In genomic region chr1:180830175-180830574, GRCm38 (mm10) we compare ENCODE assay signal across 10 mouse cellular contexts. TPM values are rescaled to one million over a fixed set of nuclear protein-coding genes. Genes with fewer than 3 reads are reported as not detected.
DNase-seq lines count a peak whose midpoint lies in the region; ATAC-seq and TF ChIP-seq lines count a peak whose summit lies in the region.
"Had no signal": no experiment of that assay in that cellular context is flagged by ENCODE, and none has a peak within 500 bp of the region (broad histone marks: within the 10 kb centered on the region; RNA-seq: fewer than 3 reads in every experiment).

No protein-coding gene starts in this region.

- H3K4me2 ChIP-seq in intestine, embryonic 15.5 days (replicated peaks), result peak overlapping the region; percentile 37
- peak overlapping the region; percentile 17; the same call in 1 of the 2 replicates for H3K4me2 ChIP-seq in stomach, embryonic 14.5 days (replicated peaks; ENCODE audit: low read depth, low read length)
- H3K4me2 ChIP-seq in forebrain, embryonic 12.5 days, result no peak overlapping the region

- intact Hi-C loops in gastrocnemius, adult 2 months (cut with DNase I), result no loop called here

- no peaks in the 10 kb centered on the region for H3K9me3 ChIP-seq in intestine, embryonic 15.5 days
- H3K9me3 ChIP-seq in stomach, embryonic 14.5 days (ENCODE audit: control insufficient read depth, low read depth, low read length), result no peaks in the 10 kb centered on the region
- H3K9me3 ChIP-seq in forebrain, embryonic 12.5 days, result no peaks in the 10 kb centered on the region

- H3K4me1 ChIP-seq in intestine, embryonic 15.5 days (replicated peaks), result peaks cover 10% of the 10 kb centered on the region
- peaks cover 5% of the 10 kb centered on the region; the same call in 1 of the 2 replicates for H3K4me1 ChIP-seq in stomach, embryonic 14.5 days (ENCODE audit: control insufficient read depth, insufficient read depth, low read length)
- no peaks in the 10 kb centered on the region for H3K4me1 ChIP-seq in forebrain, embryonic 12.5 days

- TF ChIP-seq CTCF in gastrocnemius, adult 2 months (IDR thresholded peaks at IDR 0.05), result no peak

- 71% methylated on average over 11 of the region's 11 CpGs for WGBS in intestine, embryonic 15.5 days
- 67% methylated on average over 11 of the region's 11 CpGs for WGBS in stomach, embryonic 14.5 days
- 94% methylated on average over 11 of the region's 11 CpGs for WGBS in forebrain, embryonic 12.5 days

- peak overlapping the region; percentile 24 for H3K4me3 ChIP-seq in gastrocnemius, adult 2 months
- H3K4me3 ChIP-seq in intestine, embryonic 15.5 days (replicated peaks), result no peak overlapping the region
- H3K4me3 ChIP-seq in stomach, embryonic 14.5 days (ENCODE audit: low read depth, low read length), result no peak overlapping the region
- no peak overlapping the region for H3K4me3 ChIP-seq in forebrain, embryonic 12.5 days (replicated peaks)

- H3K27ac ChIP-seq in gastrocnemius, adult 2 months, result no peak overlapping the region
- peak overlapping the region; percentile 28; the same call in 1 of the 2 replicates for H3K27ac ChIP-seq in intestine, embryonic 15.5 days
- no peak overlapping the region for H3K27ac ChIP-seq in stomach, embryonic 14.5 days (ENCODE audit: low read length)
- H3K27ac ChIP-seq in forebrain, embryonic 12.5 days, result no peak overlapping the region
- H3K27ac ChIP-seq: macrophage had no signal

- peak; percentile 64 for ATAC-seq in intestine, embryonic 15.5 days
- no peak for ATAC-seq in stomach, embryonic 14.5 days (ENCODE audit: insufficient number of reproducible peaks, insufficient read depth, low FRiP score, low read depth)
- no peak for ATAC-seq in forebrain, embryonic 12.5 days (ENCODE audit: low FRiP score)

- no peaks in the 10 kb centered on the region for H3K36me3 ChIP-seq in intestine, embryonic 15.5 days
- H3K36me3 ChIP-seq in stomach, embryonic 14.5 days (ENCODE audit: control insufficient read depth, insufficient read depth, low read length), result no peaks in the 10 kb centered on the region
- H3K36me3 ChIP-seq in forebrain, embryonic 12.5 days (replicated peaks), result no peaks in the 10 kb centered on the region

- no peaks in the 10 kb centered on the region for H3K27me3 ChIP-seq in intestine, embryonic 15.5 days (replicated peaks)
- H3K27me3 ChIP-seq in stomach, embryonic 14.5 days (ENCODE audit: control insufficient read depth, insufficient read depth, low read length), result no peaks in the 10 kb centered on the region
- H3K27me3 ChIP-seq in forebrain, embryonic 12.5 days, result 0 out of 2 replicates have a peak, but pooled peaks cover 5% of the 10 kb centered on the region

- no peak overlapping the region for H3K9ac ChIP-seq in intestine, embryonic 15.5 days
- H3K9ac ChIP-seq in stomach, embryonic 14.5 days (replicated peaks; ENCODE audit: low read depth, low read length), result no peak overlapping the region
- H3K9ac ChIP-seq in forebrain, embryonic 12.5 days, result no peak overlapping the region

- DNase-seq in gastrocnemius, adult 2 months, result no peak
- no peak for DNase-seq in gastrocnemius, adult 18-20 months (ENCODE audit: low spot score)
- DNase-seq in ovary, postnatal 36 days (ENCODE audit: low spot score), result peak; percentile 26
- no peak for DNase-seq in ovary, postnatal 10 days (ENCODE audit: low spot score)
- DNase-seq in right cerebral cortex, postnatal 4 days, result no peak
- DNase-seq: cerebellum, adult 11-12 months had no signal

RNA-seq across cellular contexts. Expression of gene H3f3a, which starts 16.4 kb away (rescaled TPM):
- 100 to 1,000 TPM; 314 to 379 TPM for total RNA-seq in gastrocnemius, adult 2 months (2021)
- total RNA-seq in gastrocnemius, adult 18-20 months (2021), result 100 to 1,000 TPM; 285 to 302 TPM
- polyA plus RNA-seq in intestine, embryonic 15.5 days (2015; fragmentation: Nextera tagmentation; extraction: Ambion mirVana), result 1,771 and 1,977 TPM in 2 replicates
- 2,483 and 2,506 TPM in 2 replicates for polyA plus RNA-seq in stomach, embryonic 14.5 days (2014; fragmentation: Nextera tagmentation; extraction: Ambion mirVana)
- polyA plus RNA-seq in forebrain, embryonic 12.5 days (2016; fragmentation: Nextera tagmentation; extraction: Ambion mirVana), result 3,507 and 3,679 TPM in 2 replicates

RNA-seq across cellular contexts. Expression of gene Sde2, which starts 20.8 kb away (rescaled TPM):
- total RNA-seq in gastrocnemius, adult 2 months (2021), result 1 to 10 TPM; 7.4 to 7.8 TPM
- total RNA-seq in gastrocnemius, adult 18-20 months (2021), result 1 to 10 TPM; 7.1 to 9.6 TPM
- 31.5 and 31.7 TPM in 2 replicates for polyA plus RNA-seq in intestine, embryonic 15.5 days (2015; fragmentation: Nextera tagmentation; extraction: Ambion mirVana)
- polyA plus RNA-seq in stomach, embryonic 14.5 days (2014; fragmentation: Nextera tagmentation; extraction: Ambion mirVana), result 34.7 and 35.2 TPM in 2 replicates
- 39.0 and 39.1 TPM in 2 replicates for polyA plus RNA-seq in forebrain, embryonic 12.5 days (2016; fragmentation: Nextera tagmentation; extraction: Ambion mirVana)
